Mouse (Mus musculus) myocyte (in vitro differentiated cells): ENCODE results near the gene Nipal3.

Source experiments
- MAX ChIP-seq: IDR thresholded peaks from one replicate; pipeline ENCODE4 v1.6.1; 2011; ENCODE audit warnings: low read depth, mild to moderate bottlenecking, control low read depth
- MYOD1 ChIP-seq, 3 experiments: IDR thresholded peaks; one replicate each; pipeline ENCODE4 v1.6.1; 2011; ENCODE audit warnings: control low read depth in 2 of 3, low read depth in 2 of 3, mild to moderate bottlenecking in 2 of 3, moderate library complexity in 1 of 3; ENCODE audit not compliant: insufficient read length in 2 of 3, control insufficient read depth in 1 of 3
- MYOG ChIP-seq, 3 experiments: IDR thresholded peaks; one replicate each; pipeline ENCODE4 v1.6.1; 2011; ENCODE audit warnings: control low read depth in 2 of 3, low read depth in 2 of 3, mild to moderate bottlenecking in 2 of 3; ENCODE audit not compliant: insufficient read length in 2 of 3, control insufficient read depth in 1 of 3, insufficient read depth in 1 of 3
- POLR2A ChIP-seq: IDR thresholded peaks from one replicate; pipeline ENCODE4 v1.6.1; 2011; ENCODE audit warnings: low read depth, mild to moderate bottlenecking, control low read depth, moderate library complexity; ENCODE audit not compliant: insufficient read length
- POLR2AphosphoS2 ChIP-seq: IDR thresholded peaks from one replicate; pipeline ENCODE4 v1.6.1; 2011; ENCODE audit warnings: low read depth, control low read depth; ENCODE audit not compliant: insufficient read length

GRCm38 (mm10) chr4:135531771-135532613 lies 37.2 kb upstream of the Nipal3 start:
- no peak for TF ChIP-seq POLR2A
- TF ChIP-seq MYOD1 (IDR thresholded peaks at IDR 0.05; ENCODE audit: control insufficient read depth in 1 of 3, insufficient read length in 2 of 3, low read depth in 2 of 3), result no peak
- no peak for TF ChIP-seq MAX
- no peak for TF ChIP-seq MYOG (IDR thresholded peaks at IDR 0.05; ENCODE audit: control insufficient read depth in 1 of 3, insufficient read depth in 1 of 3, insufficient read length in 2 of 3, low read depth in 2 of 3)
- no peak for TF ChIP-seq POLR2AphosphoS2
